Mouse (Mus musculus): ENCODE results near the gene Cyth3. TPM values are rescaled to one million over a fixed set of nuclear protein-coding genes. Genes with fewer than 3 reads are reported as not detected.

The Cyth3 gene
- polyA plus RNA-seq, 1 experiment: 12.3 TPM

DNA sequence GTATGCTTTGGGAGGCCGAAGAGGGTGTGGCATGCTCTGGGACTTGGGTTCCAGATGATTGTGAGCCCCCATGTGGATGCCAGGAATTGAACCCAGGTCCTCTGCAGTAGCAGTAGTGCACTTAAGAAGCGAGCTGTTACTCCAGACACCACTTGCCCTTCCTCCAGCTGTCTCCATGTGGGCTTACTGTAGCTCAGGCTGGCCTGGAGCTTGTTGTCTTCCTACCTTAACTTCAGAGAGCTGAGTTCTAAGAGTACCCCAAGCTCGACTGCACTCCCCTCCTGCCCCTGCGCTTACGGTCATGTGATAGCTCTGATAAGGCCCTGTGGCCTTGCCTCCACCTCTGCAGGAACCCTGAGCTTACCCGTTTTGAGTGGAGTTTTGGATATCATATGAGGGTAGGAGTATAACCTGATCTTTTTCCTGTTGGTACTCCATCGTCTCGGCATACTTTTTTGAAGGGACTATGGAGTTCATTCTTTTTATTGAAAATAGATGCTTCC lies 36.8 kb downstream of the Cyth3 start:
- no peak overlapping the region for H3K4me3 ChIP-seq (ENCODE audit: extremely low read depth, insufficient read depth, insufficient read length)
- H3K4me1 ChIP-seq (ENCODE audit: control insufficient read depth, insufficient read depth, insufficient read length): no peaks in the 10 kb centered on the region
- 85% methylated on average over 8 of the region's 8 CpGs for WGBS
- TF ChIP-seq POLR2A (IDR thresholded peaks at IDR 0.05; ENCODE audit: low read depth, low read length) (no peak), CTCF (IDR thresholded peaks at IDR 0.05; ENCODE audit: extremely low read depth, insufficient read depth, insufficient read length, insufficient replicate concordance) (no peak)
- no peaks in the 10 kb centered on the region for H3K27me3 ChIP-seq (ENCODE audit: control insufficient read depth, insufficient read depth, low read length)
- no peaks in the 10 kb centered on the region for H3K36me3 ChIP-seq (ENCODE audit: control insufficient read depth, insufficient read depth, low read length)
- no peak overlapping the region for H3K27ac ChIP-seq (ENCODE audit: insufficient read depth, low read length)
- DNase-seq (ENCODE audit: low read depth in 1 of 2, low spot score in 2 of 2): no peak

- Histone ChIP-seq H3K4me3 (ENCODE audit: extremely low read depth, insufficient read depth, insufficient read length) (no peak overlapping the region), H3K4me1 (ENCODE audit: control insufficient read depth, insufficient read depth, insufficient read length) (no peaks in the 10 kb centered on the region), H3K27me3 (ENCODE audit: control insufficient read depth, insufficient read depth, low read length) (no peaks in the 10 kb centered on the region), H3K36me3 (ENCODE audit: control insufficient read depth, insufficient read depth, low read length) (no peaks in the 10 kb centered on the region), H3K27ac (ENCODE audit: insufficient read depth, low read length) (no peak overlapping the region)
- no peak for DNase-seq (ENCODE audit: low read depth in 1 of 2, low spot score in 2 of 2)
- TF ChIP-seq POLR2A (IDR thresholded peaks at IDR 0.05; ENCODE audit: low read depth, low read length) (no peak), CTCF (IDR thresholded peaks at IDR 0.05; ENCODE audit: extremely low read depth, insufficient read depth, insufficient read length, insufficient replicate concordance) (no peak)
- 84% methylated on average over 7 of the region's 7 CpGs for WGBS
Observed at GRCm38 (mm10) chr5:143663074-143663687, 40.9 kb downstream of the Cyth3 start.

DNA sequence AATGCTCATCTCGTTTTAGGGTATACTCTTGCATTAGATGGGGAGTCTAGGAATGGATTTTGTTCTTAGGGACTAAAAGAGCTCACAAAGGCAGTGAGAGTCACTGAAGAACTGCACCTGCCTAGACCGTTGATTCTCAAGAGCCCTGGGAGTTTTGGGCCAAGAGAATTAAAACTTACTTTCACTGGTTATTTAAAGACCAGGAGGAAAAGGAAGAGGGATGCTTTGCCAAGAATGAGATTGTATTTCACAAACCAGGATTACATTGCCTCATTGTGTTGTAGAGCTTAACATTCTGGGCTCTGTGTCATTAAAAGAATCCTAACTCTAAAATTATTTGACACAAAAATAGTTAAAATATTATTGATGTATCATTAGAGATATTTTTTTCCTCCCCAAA lies 43.3 kb downstream of the Cyth3 start:
- H3K27ac ChIP-seq (ENCODE audit: insufficient read depth, low read length): no peak overlapping the region
- 88% methylated on average over 2 of the region's 2 CpGs for WGBS
- no peak for DNase-seq (ENCODE audit: low read depth in 1 of 2, low spot score in 2 of 2)

GRCm38 (mm10) chr5:143666015-143666414 lies 43.8 kb downstream of the Cyth3 start:
- Histone ChIP-seq H3K27ac (ENCODE audit: insufficient read depth, low read length) (no peak overlapping the region), H3K27me3 (ENCODE audit: control insufficient read depth, insufficient read depth, low read length) (no peaks in the 10 kb centered on the region), H3K4me3 (ENCODE audit: extremely low read depth, insufficient read depth, insufficient read length) (no peak overlapping the region), H3K36me3 (ENCODE audit: control insufficient read depth, insufficient read depth, low read length) (no peaks in the 10 kb centered on the region), H3K4me1 (ENCODE audit: control insufficient read depth, insufficient read depth, insufficient read length) (no peaks in the 10 kb centered on the region)
- WGBS: 76% methylated on average over 1 of the region's 1 CpGs
- no peak for TF ChIP-seq POLR2A (IDR thresholded peaks at IDR 0.05; ENCODE audit: low read depth, low read length)
- TF ChIP-seq CTCF (IDR thresholded peaks at IDR 0.05; ENCODE audit: extremely low read depth, insufficient read depth, insufficient read length, insufficient replicate concordance): no peak
- no peak for DNase-seq (ENCODE audit: low read depth in 1 of 2, low spot score in 2 of 2)

More for the DNA sequence above, 43.3 kb downstream of the Cyth3 start:
- no peaks in the 10 kb centered on the region for H3K36me3 ChIP-seq (ENCODE audit: control insufficient read depth, insufficient read depth, low read length)
- H3K4me1 ChIP-seq (ENCODE audit: control insufficient read depth, insufficient read depth, insufficient read length): no peaks in the 10 kb centered on the region
- no peak overlapping the region for H3K4me3 ChIP-seq (ENCODE audit: extremely low read depth, insufficient read depth, insufficient read length)
- TF ChIP-seq CTCF (IDR thresholded peaks at IDR 0.05; ENCODE audit: extremely low read depth, insufficient read depth, insufficient read length, insufficient replicate concordance): no peak
- TF ChIP-seq POLR2A (IDR thresholded peaks at IDR 0.05; ENCODE audit: low read depth, low read length): no peak
- no peaks in the 10 kb centered on the region for H3K27me3 ChIP-seq (ENCODE audit: control insufficient read depth, insufficient read depth, low read length)

DNA sequence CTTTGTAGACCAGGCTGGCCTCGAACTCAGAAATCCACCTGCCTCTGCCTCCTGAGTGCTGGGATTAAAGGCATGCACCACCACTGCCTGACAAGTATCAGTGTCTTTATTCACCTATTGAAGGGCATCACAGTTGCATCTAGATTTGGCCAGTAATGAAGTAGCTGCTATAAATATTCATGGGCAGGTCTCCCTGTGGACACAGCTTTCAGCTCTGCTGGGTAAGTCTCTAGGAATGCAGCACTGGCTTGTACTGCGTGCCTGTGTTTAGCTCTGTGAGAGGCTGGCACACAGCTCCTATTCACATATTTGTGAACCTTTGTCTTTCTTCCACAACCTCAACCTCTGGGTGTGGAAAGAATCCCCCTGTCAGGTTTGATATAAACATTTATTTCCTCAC lies 46.6 kb downstream of the Cyth3 start:
- TF ChIP-seq POLR2A (IDR thresholded peaks at IDR 0.05; ENCODE audit: low read depth, low read length) (no peak), CTCF (IDR thresholded peaks at IDR 0.05; ENCODE audit: extremely low read depth, insufficient read depth, insufficient read length, insufficient replicate concordance) (no peak)
- Histone ChIP-seq H3K27me3 (ENCODE audit: control insufficient read depth, insufficient read depth, low read length) (no peaks in the 10 kb centered on the region), H3K27ac (ENCODE audit: insufficient read depth, low read length) (no peak overlapping the region), H3K4me3 (ENCODE audit: extremely low read depth, insufficient read depth, insufficient read length) (no peak overlapping the region), H3K36me3 (ENCODE audit: control insufficient read depth, insufficient read depth, low read length) (no peaks in the 10 kb centered on the region), H3K4me1 (ENCODE audit: control insufficient read depth, insufficient read depth, insufficient read length) (no peaks in the 10 kb centered on the region)
- DNase-seq (ENCODE audit: low read depth in 1 of 2, low spot score in 2 of 2): no peak
- WGBS: 85% methylated on average over 2 of the region's 2 CpGs

DNA sequence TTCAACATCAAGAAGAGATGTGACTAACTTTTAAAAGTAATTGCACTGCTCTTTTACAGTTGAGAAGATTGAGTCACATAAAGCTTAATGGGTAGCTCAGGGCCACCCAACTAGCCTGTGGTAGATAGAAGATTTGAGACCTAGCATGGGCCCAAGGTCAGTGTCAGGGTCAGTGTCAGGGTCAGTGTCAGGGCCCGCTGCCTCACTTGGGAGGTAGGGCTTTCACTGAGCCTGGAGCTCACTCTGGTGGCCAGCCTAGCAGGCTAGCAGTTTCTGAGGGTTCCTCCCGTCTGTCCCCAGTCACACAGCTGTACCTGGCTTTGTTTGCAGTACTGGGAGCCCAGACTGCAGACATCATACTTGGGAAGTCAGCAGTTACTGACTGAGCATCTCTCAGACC lies 47.1 kb downstream of the Cyth3 start:
- no peaks in the 10 kb centered on the region for H3K4me1 ChIP-seq (ENCODE audit: control insufficient read depth, insufficient read depth, insufficient read length)
- no peak overlapping the region for H3K4me3 ChIP-seq (ENCODE audit: extremely low read depth, insufficient read depth, insufficient read length)
- H3K27ac ChIP-seq (ENCODE audit: insufficient read depth, low read length): no peak overlapping the region
- DNase-seq (ENCODE audit: low read depth in 1 of 2, low spot score in 2 of 2): no peak
- no peaks in the 10 kb centered on the region for H3K27me3 ChIP-seq (ENCODE audit: control insufficient read depth, insufficient read depth, low read length)
- 57% methylated on average over 2 of the region's 2 CpGs for WGBS
- no peaks in the 10 kb centered on the region for H3K36me3 ChIP-seq (ENCODE audit: control insufficient read depth, insufficient read depth, low read length)
- TF ChIP-seq POLR2A (IDR thresholded peaks at IDR 0.05; ENCODE audit: low read depth, low read length): no peak
- TF ChIP-seq CTCF (IDR thresholded peaks at IDR 0.05; ENCODE audit: extremely low read depth, insufficient read depth, insufficient read length, insufficient replicate concordance): no peak

- Histone ChIP-seq H3K4me3 (ENCODE audit: extremely low read depth, insufficient read depth, insufficient read length) (no peak overlapping the region), H3K27ac (ENCODE audit: insufficient read depth, low read length) (no peak overlapping the region), H3K27me3 (ENCODE audit: control insufficient read depth, insufficient read depth, low read length) (no peaks in the 10 kb centered on the region), H3K36me3 (ENCODE audit: control insufficient read depth, insufficient read depth, low read length) (no peaks in the 10 kb centered on the region), H3K4me1 (ENCODE audit: control insufficient read depth, insufficient read depth, insufficient read length) (no peaks in the 10 kb centered on the region)
- TF ChIP-seq CTCF (IDR thresholded peaks at IDR 0.05; ENCODE audit: extremely low read depth, insufficient read depth, insufficient read length, insufficient replicate concordance) (no peak), POLR2A (IDR thresholded peaks at IDR 0.05; ENCODE audit: low read depth, low read length) (no peak)
- WGBS: 7% methylated on average over 2 of the region's 2 CpGs
- no peak for DNase-seq (ENCODE audit: low read depth in 1 of 2, low spot score in 2 of 2)
Observed at GRCm38 (mm10) chr5:143669839-143670238, 47.6 kb downstream of the Cyth3 start.

Measured in spleen, adult 2 months (tissue).